8 mouse cellular contexts compared by ENCODE assay signal in genomic region chr16:18811032-18811431, GRCm38 (mm10). TPM values are rescaled to one million over a fixed set of nuclear protein-coding genes. Genes with fewer than 3 reads are reported as not detected.
DNase-seq lines count a peak whose midpoint lies in the region; ATAC-seq and TF ChIP-seq lines count a peak whose summit lies in the region.

No protein-coding gene starts in this region.

- H3K4me3 ChIP-seq in heart, embryonic 11.5 days (ENCODE audit: low read depth, low read length): peak overlapping the region; percentile 90
- H3K4me3 ChIP-seq in ES-Bruce4 (ENCODE audit: low read depth, low read length): peak overlapping the region; percentile 84
- peak overlapping the region; percentile 82 for H3K4me3 ChIP-seq in forebrain, embryonic 12.5 days (replicated peaks)
- H3K4me3 ChIP-seq in liver, embryonic 12.5 days: peak overlapping the region; percentile 93
- H3K4me3 ChIP-seq in stomach, postnatal 0 days (ENCODE audit: low read depth, low read length): peak overlapping the region; percentile 87

- no peaks in the 10 kb centered on the region for H3K9me3 ChIP-seq in heart, embryonic 11.5 days (replicated peaks; ENCODE audit: control insufficient read depth, low read length)
- no peaks in the 10 kb centered on the region for H3K9me3 ChIP-seq in ES-Bruce4 (replicated peaks; ENCODE audit: control insufficient read depth, insufficient read depth, low read length, poor library complexity, severe bottlenecking)
- H3K9me3 ChIP-seq in forebrain, embryonic 12.5 days: no peaks in the 10 kb centered on the region
- no peaks in the 10 kb centered on the region for H3K9me3 ChIP-seq in liver, embryonic 12.5 days (replicated peaks)
- no peaks in the 10 kb centered on the region for H3K9me3 ChIP-seq in stomach, postnatal 0 days (ENCODE audit: control insufficient read depth, low read length)

- H3K27me3 ChIP-seq in heart, embryonic 11.5 days (ENCODE audit: control insufficient read depth, insufficient read depth, low read length): no peaks in the 10 kb centered on the region
- no peaks in the 10 kb centered on the region for H3K27me3 ChIP-seq in ES-Bruce4 (ENCODE audit: control insufficient read depth, insufficient read depth, low read length, poor library complexity, severe bottlenecking)
- H3K27me3 ChIP-seq in forebrain, embryonic 12.5 days: no peaks in the 10 kb centered on the region
- H3K27me3 ChIP-seq in liver, embryonic 12.5 days (replicated peaks): no peaks in the 10 kb centered on the region
- no peaks in the 10 kb centered on the region for H3K27me3 ChIP-seq in stomach, postnatal 0 days (ENCODE audit: control insufficient read depth, insufficient read depth, low read length)

- H3K27ac ChIP-seq in heart, embryonic 11.5 days (ENCODE audit: low read depth, low read length): peak overlapping the region; percentile 63; the same call in 1 of the 2 replicates
- H3K27ac ChIP-seq in ES-Bruce4 (ENCODE audit: insufficient read depth, low read length): no peak overlapping the region
- H3K27ac ChIP-seq in forebrain, embryonic 12.5 days: no peak overlapping the region
- H3K27ac ChIP-seq in liver, embryonic 12.5 days: peak overlapping the region; percentile 70
- H3K27ac ChIP-seq in stomach, postnatal 0 days (replicated peaks): no peak overlapping the region

- DNase-seq in heart, adult 11 months: no peak
- no peak for DNase-seq in stomach, postnatal 0 days (ENCODE audit: low spot score)
- no peak for DNase-seq in adrenal gland, postnatal 10 days

- no peak for TF ChIP-seq EP300 in ES-Bruce4 (IDR thresholded peaks at IDR 0.05; ENCODE audit: insufficient read depth, low read depth, low read length)
- no peak for TF ChIP-seq EP300 in stomach, postnatal 0 days (optimal IDR thresholded peaks at IDR 0.05)

- H3K9ac ChIP-seq in heart, embryonic 11.5 days (ENCODE audit: low read depth, low read length): peak overlapping the region; percentile 95
- peak overlapping the region; percentile 40 for H3K9ac ChIP-seq in ES-Bruce4 (ENCODE audit: low read depth, poor library complexity, severe bottlenecking)
- H3K9ac ChIP-seq in forebrain, embryonic 12.5 days: peak overlapping the region; percentile 59
- peak overlapping the region; percentile 78 for H3K9ac ChIP-seq in liver, embryonic 12.5 days
- peak overlapping the region; percentile 93 for H3K9ac ChIP-seq in stomach, postnatal 0 days (ENCODE audit: low read length)

- WGBS in heart, embryonic 11.5 days (ENCODE audit: insufficient replicate concordance): 8% methylated on average over 5 of the region's 5 CpGs
- WGBS in forebrain, embryonic 12.5 days: 5% methylated on average over 5 of the region's 5 CpGs
- WGBS in liver, embryonic 12.5 days (ENCODE audit: insufficient replicate concordance): 4% methylated on average over 5 of the region's 5 CpGs
- WGBS in stomach, postnatal 0 days: 5% methylated on average over 5 of the region's 5 CpGs

- ATAC-seq in heart, embryonic 11.5 days (replicated peaks; ENCODE audit: insufficient number of reproducible peaks, low FRiP score, low TSS enrichment): peak; percentile 19; the same call in 1 of the 2 replicates
- peak; percentile 8 for ATAC-seq in forebrain, embryonic 12.5 days (ENCODE audit: low FRiP score)
- ATAC-seq in liver, embryonic 12.5 days: peak; percentile 69
- ATAC-seq in stomach, postnatal 0 days (ENCODE audit: low FRiP score, low TSS enrichment): peak; percentile 24
- no peak for ATAC-seq in cerebellum, adult (ENCODE audit: insufficient number of reproducible peaks, low FRiP score, low TSS enrichment)

- TF ChIP-seq CTCF in ES-Bruce4 (IDR thresholded peaks at IDR 0.05; ENCODE audit: low read depth, low read length): no peak
- TF ChIP-seq CTCF in stomach, postnatal 0 days (IDR thresholded peaks at IDR 0.05; ENCODE audit: low read depth): no peak

- peaks cover 7% of the 10 kb centered on the region for H3K4me1 ChIP-seq in heart, embryonic 11.5 days (ENCODE audit: control insufficient read depth, insufficient read depth, low read length)
- H3K4me1 ChIP-seq in ES-Bruce4 (ENCODE audit: control insufficient read depth, insufficient read depth, low read length): no peaks in the 10 kb centered on the region
- H3K4me1 ChIP-seq in forebrain, embryonic 12.5 days: peaks cover 21% of the 10 kb centered on the region
- H3K4me1 ChIP-seq in liver, embryonic 12.5 days: peaks cover 42% of the 10 kb centered on the region
- peaks cover 3% of the 10 kb centered on the region; the same call in 1 of the 2 replicates for H3K4me1 ChIP-seq in stomach, postnatal 0 days (replicated peaks; ENCODE audit: control insufficient read depth, insufficient read depth)

- H3K4me2 ChIP-seq in heart, embryonic 11.5 days: peak overlapping the region; percentile 95
- peak overlapping the region; percentile 74 for H3K4me2 ChIP-seq in forebrain, embryonic 12.5 days
- H3K4me2 ChIP-seq in liver, embryonic 12.5 days: peak overlapping the region; percentile 80
- peak overlapping the region; percentile 86 for H3K4me2 ChIP-seq in stomach, postnatal 0 days (replicated peaks; ENCODE audit: low read depth)

- peaks cover 17% of the 10 kb centered on the region for H3K36me3 ChIP-seq in heart, embryonic 11.5 days (ENCODE audit: control insufficient read depth, insufficient read depth, low read length)
- peaks cover 27% of the 10 kb centered on the region for H3K36me3 ChIP-seq in ES-Bruce4 (ENCODE audit: control insufficient read depth, insufficient read depth, low read length, poor library complexity, severe bottlenecking)
- H3K36me3 ChIP-seq in forebrain, embryonic 12.5 days (replicated peaks): peaks cover 46% of the 10 kb centered on the region
- H3K36me3 ChIP-seq in liver, embryonic 12.5 days: peaks cover 59% of the 10 kb centered on the region
- H3K36me3 ChIP-seq in stomach, postnatal 0 days (ENCODE audit: control insufficient read depth, insufficient read depth, low read length): peaks cover 2% of the 10 kb centered on the region; the same call in 1 of the 2 replicates

- no peak for TF ChIP-seq POLR2A in ES-Bruce4 (IDR thresholded peaks at IDR 0.05; ENCODE audit: insufficient read depth, low read length)

RNA-seq across cellular contexts. Expression of gene Ufd1, which starts 0.5 kb away (rescaled TPM):
- 63.6 and 70.5 TPM in 2 replicates for polyA plus RNA-seq in heart, embryonic 11.5 days (2014; fragmentation: Nextera tagmentation; extraction: Ambion mirVana)
- 67.2 and 67.3 TPM in 2 replicates for polyA plus RNA-seq in ES-Bruce4 (2011; ENCODE audit: insufficient read depth, insufficient read length, low read depth, missing spikeins)
- 111 and 113 TPM in 2 replicates for polyA plus RNA-seq in forebrain, embryonic 12.5 days (2016; fragmentation: Nextera tagmentation; extraction: Ambion mirVana)
- polyA plus RNA-seq in liver, embryonic 12.5 days (2016; fragmentation: Nextera tagmentation; extraction: Ambion mirVana): 53.8 and 57.5 TPM in 2 replicates
- polyA plus RNA-seq in stomach, postnatal 0 days (2015; fragmentation: Nextera tagmentation; extraction: Ambion mirVana): 67.2 and 70.5 TPM in 2 replicates
- total RNA-seq in adrenal gland, postnatal 10 days (2021): 10 to 100 TPM; 90.3 to 91.3 TPM

RNA-seq across cellular contexts. Expression of gene Cdc45, which starts 0.8 kb away (rescaled TPM):
- polyA plus RNA-seq in heart, embryonic 11.5 days (2014; fragmentation: Nextera tagmentation; extraction: Ambion mirVana): 39.7 and 41.5 TPM in 2 replicates
- 48.1 and 48.5 TPM in 2 replicates for polyA plus RNA-seq in ES-Bruce4 (2011; ENCODE audit: insufficient read depth, insufficient read length, low read depth, missing spikeins)
- polyA plus RNA-seq in forebrain, embryonic 12.5 days (2016; fragmentation: Nextera tagmentation; extraction: Ambion mirVana): 56.6 and 57.2 TPM in 2 replicates
- polyA plus RNA-seq in liver, embryonic 12.5 days (2016; fragmentation: Nextera tagmentation; extraction: Ambion mirVana): 54.2 and 55.9 TPM in 2 replicates
- 8.8 and 10.1 TPM in 2 replicates for polyA plus RNA-seq in stomach, postnatal 0 days (2015; fragmentation: Nextera tagmentation; extraction: Ambion mirVana)
- 10 to 100 TPM; 12.9 to 14.6 TPM for total RNA-seq in adrenal gland, postnatal 10 days (2021)

RNA-seq across cellular contexts. Expression of gene 2510002D24Rik, which starts 25.3 kb away (rescaled TPM):
- 32.3 and 35.6 TPM in 2 replicates for polyA plus RNA-seq in heart, embryonic 11.5 days (2014; fragmentation: Nextera tagmentation; extraction: Ambion mirVana)
- polyA plus RNA-seq in ES-Bruce4 (2011; ENCODE audit: insufficient read depth, insufficient read length, low read depth, missing spikeins): 23.9 and 24.7 TPM in 2 replicates
- polyA plus RNA-seq in forebrain, embryonic 12.5 days (2016; fragmentation: Nextera tagmentation; extraction: Ambion mirVana): 19.5 and 28.7 TPM in 2 replicates
- 32.3 and 32.8 TPM in 2 replicates for polyA plus RNA-seq in liver, embryonic 12.5 days (2016; fragmentation: Nextera tagmentation; extraction: Ambion mirVana)
- polyA plus RNA-seq in stomach, postnatal 0 days (2015; fragmentation: Nextera tagmentation; extraction: Ambion mirVana): 34.1 and 37.5 TPM in 2 replicates
- 10 to 100 TPM; 17.9 to 24.1 TPM for total RNA-seq in adrenal gland, postnatal 10 days (2021)

RNA-seq across cellular contexts. Expression of gene Gm28539, which starts 25.4 kb away (rescaled TPM):
- not detected in 2 replicates for polyA plus RNA-seq in heart, embryonic 11.5 days (2014; fragmentation: Nextera tagmentation; extraction: Ambion mirVana)
- 4.3 and 4.7 TPM in 2 replicates for polyA plus RNA-seq in ES-Bruce4 (2011; ENCODE audit: insufficient read depth, insufficient read length, low read depth, missing spikeins)
- not detected in 2 replicates for polyA plus RNA-seq in forebrain, embryonic 12.5 days (2016; fragmentation: Nextera tagmentation; extraction: Ambion mirVana)
- not detected in 2 replicates for polyA plus RNA-seq in liver, embryonic 12.5 days (2016; fragmentation: Nextera tagmentation; extraction: Ambion mirVana)
- not detected in 2 replicates for polyA plus RNA-seq in stomach, postnatal 0 days (2015; fragmentation: Nextera tagmentation; extraction: Ambion mirVana)
- under 1 TPM; 0.39 to 0.70 TPM for total RNA-seq in adrenal gland, postnatal 10 days (2021)

RNA-seq across cellular contexts. Expression of gene Cldn5, which starts 34.4 kb away (rescaled TPM):
- 4.4 and 6.6 TPM in 2 replicates for polyA plus RNA-seq in heart, embryonic 11.5 days (2014; fragmentation: Nextera tagmentation; extraction: Ambion mirVana)
- polyA plus RNA-seq in ES-Bruce4 (2011; ENCODE audit: insufficient read depth, insufficient read length, low read depth, missing spikeins): 0.42 and 0.94 TPM in 2 replicates
- 24.4 and 24.7 TPM in 2 replicates for polyA plus RNA-seq in forebrain, embryonic 12.5 days (2016; fragmentation: Nextera tagmentation; extraction: Ambion mirVana)
- polyA plus RNA-seq in liver, embryonic 12.5 days (2016; fragmentation: Nextera tagmentation; extraction: Ambion mirVana): 10.7 and 11.8 TPM in 2 replicates
- 19.7 and 23.6 TPM in 2 replicates for polyA plus RNA-seq in stomach, postnatal 0 days (2015; fragmentation: Nextera tagmentation; extraction: Ambion mirVana)
- total RNA-seq in adrenal gland, postnatal 10 days (2021): 100 to 1,000 TPM in 1 of 2 experiments, 10 to 100 TPM in 1; 98.7 to 118 TPM

Comparison
In these comparisons a context has a peak if more than half of its experiments do, and no peak if none do; other contexts are left out.
1. H3K27ac ChIP-seq: peak in heart, embryonic 11.5 days (single experiment) and liver, embryonic 12.5 days (single experiment); none in ES-Bruce4 (single experiment), forebrain, embryonic 12.5 days (single experiment) and stomach, postnatal 0 days (single experiment).
2. H3K9ac ChIP-seq: peak in every context shown above with its lines; median percentile 95 in heart, embryonic 11.5 days; 93 in stomach, postnatal 0 days; 78 in liver, embryonic 12.5 days; 59 in forebrain, embryonic 12.5 days; 40 in ES-Bruce4.
3. Peak in every context shown above with its lines, with median percentiles within 50 percentile points of each other: H3K4me2 ChIP-seq and H3K4me3 ChIP-seq.